In the genomic region with DNA sequence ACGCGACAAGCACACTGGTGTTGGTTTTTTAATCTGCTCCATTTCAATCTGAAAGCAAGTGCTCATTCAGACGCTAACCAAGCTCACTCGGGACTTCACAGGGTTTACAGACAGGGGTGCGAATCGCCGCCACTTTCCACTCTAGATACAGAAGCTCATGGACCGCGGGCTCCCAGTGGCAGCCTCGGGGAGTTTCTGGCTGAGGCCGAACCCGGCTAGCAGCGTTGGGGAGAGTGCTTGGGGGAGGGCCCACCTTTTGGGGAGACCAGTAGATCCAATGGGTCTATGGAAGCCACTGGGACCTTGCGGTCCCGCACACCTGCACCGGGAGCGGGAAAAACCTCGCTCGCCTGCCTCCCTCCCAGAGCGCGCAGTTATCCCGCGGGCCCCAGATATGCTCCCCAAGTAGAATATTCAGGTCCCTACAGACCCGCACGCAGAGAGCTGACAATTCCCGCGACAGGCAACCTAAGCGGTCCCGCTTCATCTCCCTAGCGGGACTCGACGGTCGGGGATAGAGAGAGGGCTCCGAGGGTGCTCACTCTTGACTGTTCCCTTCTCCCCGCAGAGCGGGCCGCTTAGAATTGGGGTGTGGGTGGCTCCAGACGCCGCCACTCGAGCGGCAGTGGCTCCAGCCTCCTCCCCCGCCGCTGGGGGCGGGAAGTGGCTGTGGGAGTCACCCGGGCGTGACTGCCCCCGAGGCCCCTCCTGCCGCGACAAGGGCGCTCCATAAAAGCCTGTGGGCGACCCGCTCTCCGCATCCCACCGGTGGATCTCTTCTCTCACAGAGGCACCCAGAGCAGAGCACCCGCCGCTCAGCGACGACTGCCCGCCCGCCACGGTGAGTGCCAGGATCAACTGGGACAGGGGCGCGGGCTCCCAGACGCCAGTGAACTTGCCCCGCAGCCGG, we compare ENCODE assay signal across 8 mouse cellular contexts. TPM values are rescaled to one million over a fixed set of nuclear protein-coding genes. Genes with fewer than 3 reads are reported as not detected.
DNase-seq lines count a peak whose midpoint lies in the region; ATAC-seq and TF ChIP-seq lines count a peak whose summit lies in the region.

A gene (plus strand): TSS at position 750 of the 910 bp plus-strand sequence.

- no peaks in the 10 kb centered on the region for H3K36me3 ChIP-seq in heart, embryonic 10.5 days
- no peaks in the 10 kb centered on the region for H3K36me3 ChIP-seq in intestine, postnatal 0 days (ENCODE audit: control insufficient read depth, insufficient read depth)
- H3K36me3 ChIP-seq in limb, embryonic 10.5 days = no peaks in the 10 kb centered on the region
- H3K36me3 ChIP-seq in midbrain, embryonic 13.5 days = no peaks in the 10 kb centered on the region

- under 1% methylated on average over 66 of the region's 66 CpGs for WGBS in heart, embryonic 10.5 days
- WGBS in intestine, postnatal 0 days = under 1% methylated on average over 58 of the region's 66 CpGs
- under 1% methylated on average over 61 of the region's 66 CpGs for WGBS in limb, embryonic 10.5 days
- WGBS in midbrain, embryonic 13.5 days = under 1% methylated on average over 66 of the region's 66 CpGs

- no peak for ATAC-seq in intestine, postnatal 0 days
- peak; percentile 75 for ATAC-seq in midbrain, embryonic 13.5 days

- no peak for TF ChIP-seq POLR2A in brain, embryonic 14.5 days (IDR thresholded peaks at IDR 0.05; ENCODE audit: borderline replicate concordance, extremely low read depth, insufficient read depth, insufficient read length, poor library complexity, severe bottlenecking)

- H3K4me1 ChIP-seq in heart, embryonic 10.5 days = peaks cover 14% of the 10 kb centered on the region
- H3K4me1 ChIP-seq in intestine, postnatal 0 days (replicated peaks; ENCODE audit: control insufficient read depth, insufficient read depth, low read length) = 0 out of 2 replicates have a peak, but pooled peaks cover 2% of the 10 kb centered on the region
- H3K4me1 ChIP-seq in limb, embryonic 10.5 days = peaks cover 12% of the 10 kb centered on the region
- H3K4me1 ChIP-seq in midbrain, embryonic 13.5 days (replicated peaks) = peaks cover 14% of the 10 kb centered on the region

- peaks cover 84% of the 10 kb centered on the region for H3K27me3 ChIP-seq in heart, embryonic 10.5 days (ENCODE audit: insufficient read depth, poor library complexity, severe bottlenecking)
- H3K27me3 ChIP-seq in intestine, postnatal 0 days (replicated peaks; ENCODE audit: control insufficient read depth, insufficient read depth, low read length) = peaks cover 50% of the 10 kb centered on the region
- H3K27me3 ChIP-seq in limb, embryonic 10.5 days (ENCODE audit: low read depth, poor library complexity, severe bottlenecking) = peaks cover 88% of the 10 kb centered on the region
- peaks cover 66% of the 10 kb centered on the region for H3K27me3 ChIP-seq in midbrain, embryonic 13.5 days

- TF ChIP-seq CTCF in brain, embryonic 14.5 days (IDR thresholded peaks at IDR 0.05; ENCODE audit: borderline replicate concordance, extremely low read depth, insufficient read depth, insufficient read length) = no peak
- TF ChIP-seq CTCF in intestine, postnatal 0 days (IDR thresholded peaks at IDR 0.05; ENCODE audit: low read depth) = no peak

- no peak within 1 kb of the TSS; the same call in 1 of the 2 replicates for H3K27ac ChIP-seq in heart, embryonic 10.5 days
- H3K27ac ChIP-seq in intestine, postnatal 0 days (ENCODE audit: low read depth, low read length) = no peak within 1 kb of the TSS
- peak within 1 kb of the TSS; percentile 5; the same call in 1 of the 2 replicates for H3K27ac ChIP-seq in limb, embryonic 10.5 days
- no peak within 1 kb of the TSS for H3K27ac ChIP-seq in midbrain, embryonic 13.5 days

- intact Hi-C loops in heart, postnatal 25 days (cut with DNase I) = no loop called here
- intact Hi-C loops in gastrocnemius, postnatal 14 days (cut with DNase I; ENCODE audit: low total_unique reads) = no loop called here

- peak within 1 kb of the TSS; percentile 73 for H3K4me2 ChIP-seq in intestine, postnatal 0 days (replicated peaks; ENCODE audit: low read depth)
- peak within 1 kb of the TSS; percentile 84 for H3K4me2 ChIP-seq in midbrain, embryonic 13.5 days (replicated peaks)

- no peaks in the 10 kb centered on the region for H3K9me3 ChIP-seq in heart, embryonic 10.5 days
- H3K9me3 ChIP-seq in intestine, postnatal 0 days (ENCODE audit: control insufficient read depth) = no peaks in the 10 kb centered on the region
- H3K9me3 ChIP-seq in limb, embryonic 10.5 days (replicated peaks) = no peaks in the 10 kb centered on the region
- H3K9me3 ChIP-seq in midbrain, embryonic 13.5 days = no peaks in the 10 kb centered on the region

- H3K9ac ChIP-seq in intestine, postnatal 0 days (ENCODE audit: low read depth, low read length) = no peak within 1 kb of the TSS
- peak within 1 kb of the TSS; percentile 62 for H3K9ac ChIP-seq in midbrain, embryonic 13.5 days (replicated peaks)

- H3K4me3 ChIP-seq in heart, embryonic 10.5 days = peak within 1 kb of the TSS; percentile 67
- peak within 1 kb of the TSS; percentile 46 for H3K4me3 ChIP-seq in intestine, postnatal 0 days (ENCODE audit: low read depth, low read length)
- peak within 1 kb of the TSS; percentile 49 for H3K4me3 ChIP-seq in limb, embryonic 10.5 days
- peak within 1 kb of the TSS; percentile 46 for H3K4me3 ChIP-seq in midbrain, embryonic 13.5 days (replicated peaks)

- DNase-seq in heart, embryonic 10.5 days (ENCODE audit: low spot score) = no peak
- no peak for DNase-seq in heart, postnatal 25 days (ENCODE audit: low spot score)
- DNase-seq in brain, embryonic 14.5 days (ENCODE audit: low read depth) = peak; percentile 62
- peak; percentile 8 for DNase-seq in gastrocnemius, postnatal 14 days
- peak; percentile 60 for DNase-seq in limb, embryonic 10.5 days (ENCODE audit: low spot score)
- peak; percentile 8 to 25 for DNase-seq in thymus, postnatal 36 days

RNA-seq across cellular contexts. Expression of the gene that starts here (rescaled TPM):
- polyA plus RNA-seq in heart, embryonic 10.5 days (2016; fragmentation: Nextera tagmentation; extraction: Ambion mirVana) = 0.43 and 0.92 TPM in 2 replicates
- total RNA-seq in heart, postnatal 25 days (2021) = not detected
- 87.1 and 88.4 TPM in 2 replicates for polyA plus RNA-seq in brain, embryonic 14.5 days (2012; rRNA removed)
- total RNA-seq in gastrocnemius, postnatal 14 days (2021) = not detected
- polyA plus RNA-seq in intestine, postnatal 0 days (2015; fragmentation: Nextera tagmentation; extraction: Ambion mirVana) = 1.1 and 1.3 TPM in 2 replicates
- polyA plus RNA-seq in limb, embryonic 10.5 days (2016; fragmentation: Nextera tagmentation; extraction: Ambion mirVana) = not detected in 2 replicates
- polyA plus RNA-seq in midbrain, embryonic 13.5 days (2015; fragmentation: Nextera tagmentation; extraction: Ambion mirVana) = 56.1 and 59.7 TPM in 2 replicates

Comparison
In these comparisons a context has a peak if more than half of its experiments do, and no peak if none do; other contexts are left out.
1. RNA of the gene that starts here (polyA plus RNA-seq): 87.1 to 88.4 TPM in brain, embryonic 14.5 days and 56.1 to 59.7 TPM in midbrain, embryonic 13.5 days; 1.1 to 1.3 TPM in intestine, postnatal 0 days, 0.43 to 0.92 TPM in heart, embryonic 10.5 days and not detected in limb, embryonic 10.5 days; every median in the first group is over 10 times any median in the second.
2. Peak in DNase-seq in gastrocnemius, postnatal 14 days; RNA of the gene not detected or under 1 TPM.
3. Peak in DNase-seq, H3K4me3 ChIP-seq and H3K27ac ChIP-seq in limb, embryonic 10.5 days; RNA of the gene not detected or under 1 TPM.
4. DNase-seq: peak in brain, embryonic 14.5 days (single experiment) and thymus, postnatal 36 days (2 of 2); none in heart, embryonic 10.5 days (single experiment) and heart, postnatal 25 days (single experiment).
5. Peak in every context shown above with its lines, with median percentiles within 50 percentile points of each other: H3K4me3 ChIP-seq.